Mouse (Mus musculus) heart, embryonic 12.5 days (tissue): ENCODE results near the gene Slc5a10. TPM values are rescaled to one million over a fixed set of nuclear protein-coding genes. Genes with fewer than 3 reads are reported as not detected.

ENCODE experiments used
- ATAC-seq: fragments of 200-750 bp; cut with Nextera tagmentation; 2 replicates; pipeline ENCODE4 v1.8.0; 2017; ENCODE audit warnings: moderate TSS enrichment, moderate library complexity; ENCODE audit not compliant: insufficient number of reproducible peaks, low FRiP score
- H3K27ac ChIP-seq: fragments of 300-500 bp; sonication (generic); 2 replicates; pipeline ENCODE4 v1.5.1; 2016; ENCODE audit warnings: mild to moderate bottlenecking, moderate library complexity; ENCODE audit not compliant: poor library complexity, severe bottlenecking
- H3K27me3 ChIP-seq: fragments of 300-500 bp; sonication (generic); replicated peaks from 2 replicates; pipeline ENCODE4 v1.6.1; 2016; ENCODE audit warnings: mild to moderate bottlenecking, moderate library complexity
- H3K36me3 ChIP-seq: fragments of 300-500 bp; sonication (generic); 2 replicates; pipeline ENCODE4 v1.6.1; 2016; ENCODE audit warnings: mild to moderate bottlenecking, moderate library complexity
- H3K4me1 ChIP-seq: fragments of 300-500 bp; sonication (generic); replicated peaks from 2 replicates; pipeline ENCODE4 v1.6.1; 2016; ENCODE audit warnings: mild to moderate bottlenecking
- H3K4me2 ChIP-seq: fragments of 300-500 bp; sonication (generic); 2 replicates; pipeline ENCODE4 v1.6.1; 2016; ENCODE audit warnings: mild to moderate bottlenecking, moderate library complexity
- H3K4me3 ChIP-seq: fragments of 300-500 bp; sonication (generic); 2 replicates; pipeline ENCODE4 v1.5.1; 2016; ENCODE audit warnings: mild to moderate bottlenecking
- H3K9ac ChIP-seq: fragments of 300-500 bp; sonication (generic); 2 replicates; pipeline ENCODE4 v1.6.1; 2016; ENCODE audit warnings: mild to moderate bottlenecking, moderate library complexity
- H3K9me3 ChIP-seq: fragments of 300-500 bp; sonication (generic); replicated peaks from 2 replicates; pipeline ENCODE4 v1.6.1; 2016; ENCODE audit warnings: mild to moderate bottlenecking, moderate library complexity
- WGBS: fragments of 180-500 bp; shearing (Covaris S2); methylation state at CpG from one replicate; pipeline ENCODE4 v1.1.7; 2016; 5-methylcytosine and 5-hydroxymethylcytosine counted together
- polyA plus RNA-seq: library from polyadenylated mRNA; unstranded; fragments of >200 nt; fragmentation: Nextera tagmentation; extraction: Ambion mirVana; gene quantifications from 2 replicates; pipeline ENCODE4 v1.2.1, GENCODE M21; 2016

Slc5a10 gene
- polyA plus RNA-seq, 1 experiment from 2014 or later: not detected

- 92% methylated on average over 2 of the region's 2 CpGs for WGBS
- H3K9me3 ChIP-seq: no peaks in the 10 kb centered on the region
Measured at GRCm38 (mm10) chr11:61705581-61705980, 15.0 kb downstream of the Slc5a10 start.

GRCm38 (mm10) chr11:61702494-61702893 is 18.1 kb downstream of the Slc5a10 start:
- Histone ChIP-seq H3K9me3 (no peaks in the 10 kb centered on the region), H3K4me3 (no peak overlapping the region), H3K9ac (no peak overlapping the region), H3K27me3 (no peaks in the 10 kb centered on the region), H3K4me2 (no peak overlapping the region), H3K4me1 (no peaks in the 10 kb centered on the region; the same call in 1 of the 2 replicates), H3K27ac (no peak overlapping the region), H3K36me3 (peaks cover 2% of the 10 kb centered on the region; the same call in 1 of the 2 replicates)
- no peak for ATAC-seq
- 90% methylated on average over 5 of the region's 5 CpGs for WGBS

More at GRCm38 (mm10) chr11:61705581-61705980, 15.0 kb downstream of the Slc5a10 start:
- H3K9ac ChIP-seq: no peak overlapping the region
- H3K4me3 ChIP-seq: no peak overlapping the region
- no peaks in the 10 kb centered on the region for H3K27me3 ChIP-seq
- H3K4me1 ChIP-seq: no peaks in the 10 kb centered on the region; the same call in 1 of the 2 replicates
- H3K4me2 ChIP-seq: no peak overlapping the region
- H3K36me3 ChIP-seq: peaks cover 2% of the 10 kb centered on the region; the same call in 1 of the 2 replicates
- ATAC-seq: no peak
- no peak overlapping the region for H3K27ac ChIP-seq

- no peak for ATAC-seq
- Histone ChIP-seq H3K4me1 (no peaks in the 10 kb centered on the region; the same call in 1 of the 2 replicates), H3K4me2 (no peak overlapping the region), H3K36me3 (peaks cover 2% of the 10 kb centered on the region; the same call in 1 of the 2 replicates), H3K27ac (no peak overlapping the region), H3K9me3 (no peaks in the 10 kb centered on the region), H3K4me3 (no peak overlapping the region), H3K27me3 (no peaks in the 10 kb centered on the region), H3K9ac (no peak overlapping the region)
- WGBS: 85% methylated on average over 5 of the region's 5 CpGs
Measured at GRCm38 (mm10) chr11:61701696-61702095, 18.9 kb downstream of the Slc5a10 start.

GRCm38 (mm10) chr11:61699933-61700332 is 20.7 kb downstream of the Slc5a10 start:
- H3K4me2 ChIP-seq: no peak overlapping the region
- H3K4me3 ChIP-seq: no peak overlapping the region
- H3K9me3 ChIP-seq: no peaks in the 10 kb centered on the region
- 56% methylated on average over 4 of the region's 4 CpGs for WGBS
- no peaks in the 10 kb centered on the region; the same call in 1 of the 2 replicates for H3K4me1 ChIP-seq
- peaks cover 2% of the 10 kb centered on the region; the same call in 1 of the 2 replicates for H3K36me3 ChIP-seq
- H3K27ac ChIP-seq: no peak overlapping the region
- no peak overlapping the region for H3K9ac ChIP-seq
- no peak for ATAC-seq
- no peaks in the 10 kb centered on the region for H3K27me3 ChIP-seq

- H3K36me3 ChIP-seq: peaks cover 2% of the 10 kb centered on the region; the same call in 1 of the 2 replicates
- H3K27me3 ChIP-seq: no peaks in the 10 kb centered on the region
- no peaks in the 10 kb centered on the region; the same call in 1 of the 2 replicates for H3K4me1 ChIP-seq
- H3K27ac ChIP-seq: no peak overlapping the region
- ATAC-seq: no peak
- H3K4me2 ChIP-seq: no peak overlapping the region
- H3K9me3 ChIP-seq: no peaks in the 10 kb centered on the region
- 87% methylated on average over 5 of the region's 5 CpGs for WGBS
- H3K9ac ChIP-seq: no peak overlapping the region
- no peak overlapping the region for H3K4me3 ChIP-seq
Measured at GRCm38 (mm10) chr11:61699460-61699859, 21.2 kb downstream of the Slc5a10 start.

- ATAC-seq: no peak
- Histone ChIP-seq H3K4me2 (no peak overlapping the region), H3K27ac (no peak overlapping the region), H3K27me3 (no peaks in the 10 kb centered on the region), H3K4me3 (no peak overlapping the region), H3K4me1 (no peaks in the 10 kb centered on the region; the same call in 1 of the 2 replicates), H3K9me3 (no peaks in the 10 kb centered on the region), H3K36me3 (peaks cover 2% of the 10 kb centered on the region; the same call in 1 of the 2 replicates), H3K9ac (no peak overlapping the region)
Measured at GRCm38 (mm10) chr11:61698852-61699251, 21.8 kb downstream of the Slc5a10 start.

GRCm38 (mm10) chr11:61692996-61693395 is 27.6 kb downstream of the Slc5a10 start:
- Histone ChIP-seq H3K36me3 (no peaks in the 10 kb centered on the region), H3K9ac (no peak overlapping the region), H3K4me3 (no peak overlapping the region), H3K27ac (no peak overlapping the region), H3K27me3 (no peaks in the 10 kb centered on the region), H3K4me1 (peaks cover 27% of the 10 kb centered on the region), H3K9me3 (no peaks in the 10 kb centered on the region), H3K4me2 (no peak overlapping the region)
- no peak for ATAC-seq
- 88% methylated on average over 5 of the region's 5 CpGs for WGBS

- Histone ChIP-seq H3K27me3 (peaks cover 19% of the 10 kb centered on the region; the same call in 1 of the 2 replicates), H3K9me3 (no peaks in the 10 kb centered on the region), H3K27ac (peak overlapping the region; percentile 34; the same call in 1 of the 2 replicates), H3K36me3 (no peaks in the 10 kb centered on the region), H3K4me2 (no peak overlapping the region), H3K4me1 (peaks cover 75% of the 10 kb centered on the region), H3K4me3 (no peak overlapping the region), H3K9ac (no peak overlapping the region)
- 29% methylated on average over 2 of the region's 2 CpGs for WGBS
- no peak for ATAC-seq
Measured at GRCm38 (mm10) chr11:61687595-61687994, 33.0 kb downstream of the Slc5a10 start.

GRCm38 (mm10) chr11:61686906-61687453 is 33.6 kb downstream of the Slc5a10 start:
- Histone ChIP-seq H3K9me3 (no peaks in the 10 kb centered on the region), H3K9ac (no peak overlapping the region), H3K27ac (peak overlapping the region; percentile 34; the same call in 1 of the 2 replicates), H3K4me3 (no peak overlapping the region), H3K27me3 (peaks cover 22% of the 10 kb centered on the region; the same call in 1 of the 2 replicates), H3K36me3 (no peaks in the 10 kb centered on the region), H3K4me2 (no peak overlapping the region), H3K4me1 (peaks cover 75% of the 10 kb centered on the region)
- WGBS: 43% methylated on average over 10 of the region's 10 CpGs
- ATAC-seq: no peak

- Histone ChIP-seq H3K4me1 (peaks cover 69% of the 10 kb centered on the region), H3K4me2 (peak overlapping the region; percentile 81)
Measured at GRCm38 (mm10) chr11:61686141-61686540, 34.5 kb downstream of the Slc5a10 start.

GRCm38 (mm10) chr11:61685119-61685725 is 35.4 kb downstream of the Slc5a10 start:
- 34% methylated on average over 8 of the region's 8 CpGs for WGBS
- peak overlapping the region; percentile 52 for H3K4me3 ChIP-seq
- 0 out of 2 replicates have a peak overlapping the region, but pooled peaks have one; percentile 6 for H3K27ac ChIP-seq
- no peaks in the 10 kb centered on the region for H3K9me3 ChIP-seq
- H3K9ac ChIP-seq: peak overlapping the region; percentile 63
- ATAC-seq: no peak
- peaks cover 22% of the 10 kb centered on the region; the same call in 1 of the 2 replicates for H3K27me3 ChIP-seq
- H3K4me1 ChIP-seq: peaks cover 69% of the 10 kb centered on the region
- H3K36me3 ChIP-seq: no peaks in the 10 kb centered on the region
- peak overlapping the region; percentile 81 for H3K4me2 ChIP-seq

More at GRCm38 (mm10) chr11:61686141-61686540, 34.5 kb downstream of the Slc5a10 start:
- Histone ChIP-seq H3K27ac (no peak overlapping the region), H3K27me3 (peaks cover 22% of the 10 kb centered on the region; the same call in 1 of the 2 replicates), H3K4me3 (no peak overlapping the region), H3K36me3 (no peaks in the 10 kb centered on the region), H3K9me3 (no peaks in the 10 kb centered on the region), H3K9ac (no peak overlapping the region)
- 12% methylated on average over 2 of the region's 2 CpGs for WGBS
- no peak for ATAC-seq
